Mouse (Mus musculus) cerebellum, adult 2 months (tissue): ENCODE data around the gene Stx16. TPM values are rescaled to one million over a fixed set of nuclear protein-coding genes. Genes with fewer than 3 reads are reported as not detected.

Experiments
- DNase-seq, 2 experiments: peaks; one replicate each; pipeline ENCODE4 v3.0.0; 2021
- H3K27ac ChIP-seq: fragments of 200-500 bp; 2 replicates; pipeline ENCODE4 v1.5.1; 2012; ENCODE audit warnings: low read length, control low read depth, inconsistent platforms; ENCODE audit not compliant: insufficient read depth
- H3K27me3 ChIP-seq: fragments of 200-500 bp; 2 replicates; pipeline ENCODE4 v1.6.1; 2012; ENCODE audit warnings: inconsistent platforms, mild to moderate bottlenecking, low read length, moderate library complexity; ENCODE audit not compliant: control insufficient read depth, insufficient read depth
- H3K4me1 ChIP-seq: fragments of 200-500 bp; 2 replicates; pipeline ENCODE4 v1.6.1; 2011; ENCODE audit warnings: low read length; ENCODE audit not compliant: control insufficient read depth, insufficient read depth
- H3K4me3 ChIP-seq: fragments of 200-500 bp; replicated peaks from 2 replicates; pipeline ENCODE3; 2011; ENCODE audit warnings: mild to moderate bottlenecking, low read depth, low read length, control low read depth; ENCODE audit not compliant: insufficient read depth
- CTCF ChIP-seq: fragments of 200-500 bp; IDR thresholded peaks from 2 replicates; pipeline ENCODE4 v1.5.1; 2011; ENCODE audit warnings: low read depth, mild to moderate bottlenecking, control low read depth, low read length, moderate library complexity, borderline replicate concordance; ENCODE audit not compliant: insufficient read depth
- POLR2A ChIP-seq: fragments of 200-500 bp; IDR thresholded peaks from 2 replicates; pipeline ENCODE4 v1.6.1; 2011; ENCODE audit warnings: low read length, control low read depth, borderline replicate concordance; ENCODE audit not compliant: insufficient read depth
- WGBS: fragments of 180-500 bp; shearing (Covaris S2); methylation state at CpG from one replicate; pipeline ENCODE4 v1.1.7; 2018; 5-methylcytosine and 5-hydroxymethylcytosine counted together
- polyA plus RNA-seq: library from polyadenylated mRNA; depleted of rRNA; stranded (reverse); fragments of >200 nt; gene quantifications from 2 replicates; pipeline ENCODE4 v1.2.3, GENCODE M21; 2012

Gene Stx16
- polyA plus RNA-seq, 1 experiment, result 81.7 TPM

GRCm38 (mm10) chr2:174109991-174110782, 34.1 kb downstream of the Stx16 start, which contains the start of gene Npepl1:
TSS of gene Npepl1 (plus strand) at chr2:174110349.
- TF ChIP-seq POLR2A, result no peak; the same call in 1 of the 2 replicates
- TF ChIP-seq CTCF, result no peak
- Histone ChIP-seq H3K4me1 (no peaks in the 10 kb centered on the region; the same call in 1 of the 2 replicates), H3K27me3 (no peaks in the 10 kb centered on the region), H3K4me3 (peak within 1 kb of the TSS; percentile 54), H3K27ac (peak within 1 kb of the TSS; percentile 46)
- DNase-seq, result peak; percentile 75 to 77
- WGBS, result 1% methylated on average over 77 of the region's 90 CpGs

- H3K4me3 ChIP-seq, result peak overlapping the region; percentile 54
- DNase-seq, result peak in 1 of 2 experiments; percentile 69
- TF ChIP-seq POLR2A (0 out of 2 replicates have a peak, but pooled peaks have one; percentile 3), CTCF (no peak)
- WGBS, result 54% methylated on average over 33 of the region's 33 CpGs
- no peaks in the 10 kb centered on the region for H3K27me3 ChIP-seq
- H3K27ac ChIP-seq, result peak overlapping the region; percentile 46
- no peaks in the 10 kb centered on the region; the same call in 1 of the 2 replicates for H3K4me1 ChIP-seq
Observed at GRCm38 (mm10) chr2:174110783-174111549, 34.9 kb downstream of the Stx16 start.

- Histone ChIP-seq H3K27ac (no peak overlapping the region), H3K27me3 (no peaks in the 10 kb centered on the region), H3K4me1 (no peaks in the 10 kb centered on the region; the same call in 1 of the 2 replicates), H3K4me3 (no peak overlapping the region)
- DNase-seq, result no peak
- WGBS, result 88% methylated on average over 18 of the region's 18 CpGs
- TF ChIP-seq CTCF (no peak), POLR2A (no peak)
Observed at GRCm38 (mm10) chr2:174112931-174113330, 36.8 kb downstream of the Stx16 start.

- Histone ChIP-seq H3K4me3 (no peak overlapping the region), H3K4me1 (no peaks in the 10 kb centered on the region; the same call in 1 of the 2 replicates), H3K27me3 (no peaks in the 10 kb centered on the region), H3K27ac (no peak overlapping the region)
- no peak for DNase-seq
- TF ChIP-seq CTCF, result no peak
- no peak for TF ChIP-seq POLR2A
- 42% methylated on average over 12 of the region's 12 CpGs for WGBS
Observed at GRCm38 (mm10) chr2:174114148-174114864, 38.2 kb downstream of the Stx16 start.

GRCm38 (mm10) chr2:174116929-174117328, 40.8 kb downstream of the Stx16 start:
- H3K4me1 ChIP-seq, result no peaks in the 10 kb centered on the region; the same call in 1 of the 2 replicates
- no peak for DNase-seq
- TF ChIP-seq CTCF, result no peak
- TF ChIP-seq POLR2A, result no peak
- H3K4me3 ChIP-seq, result no peak overlapping the region
- H3K27me3 ChIP-seq, result no peaks in the 10 kb centered on the region
- 81% methylated on average over 16 of the region's 16 CpGs for WGBS
- H3K27ac ChIP-seq, result no peak overlapping the region

- Histone ChIP-seq H3K4me1 (no peaks in the 10 kb centered on the region; the same call in 1 of the 2 replicates), H3K27me3 (no peaks in the 10 kb centered on the region), H3K4me3 (no peak overlapping the region), H3K27ac (no peak overlapping the region)
- WGBS, result 54% methylated on average over 11 of the region's 11 CpGs
- no peak for DNase-seq
- no peak for TF ChIP-seq CTCF
Observed at GRCm38 (mm10) chr2:174118141-174118540, 42.0 kb downstream of the Stx16 start.

- H3K4me1 ChIP-seq, result no peaks in the 10 kb centered on the region
- H3K27me3 ChIP-seq, result no peaks in the 10 kb centered on the region
- no peak for DNase-seq
- no peak overlapping the region for H3K27ac ChIP-seq
- TF ChIP-seq POLR2A, result no peak
- TF ChIP-seq CTCF, result no peak
- 92% methylated on average over 11 of the region's 11 CpGs for WGBS
- H3K4me3 ChIP-seq, result no peak overlapping the region
Observed at GRCm38 (mm10) chr2:174119259-174119658, 43.2 kb downstream of the Stx16 start.
